Mouse (Mus musculus): ENCODE data around the gene Dgki. TPM values are rescaled to one million over a fixed set of nuclear protein-coding genes. Genes with fewer than 3 reads are reported as not detected.

The Dgki gene
- total RNA-seq, 1 experiment from 2014 or later, result not detected

DNA sequence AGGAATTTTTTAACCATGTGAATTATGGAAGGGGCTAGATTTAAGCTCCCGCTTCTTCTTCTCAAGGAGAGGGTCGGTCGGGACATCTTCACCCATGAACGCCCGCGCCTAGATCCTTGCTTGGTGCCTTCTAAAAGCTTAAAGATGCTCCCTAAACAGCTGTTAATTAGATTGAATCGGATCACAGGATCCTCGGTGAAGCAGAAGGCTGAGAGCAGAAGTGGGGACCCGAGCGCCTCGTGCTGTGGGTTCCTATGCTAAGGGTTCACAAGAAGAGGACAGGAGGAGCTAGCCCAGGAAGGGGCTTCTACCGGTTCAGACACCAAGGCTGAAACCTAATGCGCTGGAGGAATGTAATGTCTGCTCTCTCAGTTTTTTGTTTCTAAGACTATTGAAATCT lies 508 bp upstream of the Dgki start:
- ATAC-seq (replicated peaks; ENCODE audit: insufficient number of reproducible peaks, low FRiP score, low TSS enrichment, poor library complexity, severe bottlenecking), result no peak

GRCm38 (mm10) chr6:37298982-37299381 lies 1.0 kb downstream of the Dgki start:
- no peak for ATAC-seq (replicated peaks; ENCODE audit: insufficient number of reproducible peaks, low FRiP score, low TSS enrichment, poor library complexity, severe bottlenecking)

DNA sequence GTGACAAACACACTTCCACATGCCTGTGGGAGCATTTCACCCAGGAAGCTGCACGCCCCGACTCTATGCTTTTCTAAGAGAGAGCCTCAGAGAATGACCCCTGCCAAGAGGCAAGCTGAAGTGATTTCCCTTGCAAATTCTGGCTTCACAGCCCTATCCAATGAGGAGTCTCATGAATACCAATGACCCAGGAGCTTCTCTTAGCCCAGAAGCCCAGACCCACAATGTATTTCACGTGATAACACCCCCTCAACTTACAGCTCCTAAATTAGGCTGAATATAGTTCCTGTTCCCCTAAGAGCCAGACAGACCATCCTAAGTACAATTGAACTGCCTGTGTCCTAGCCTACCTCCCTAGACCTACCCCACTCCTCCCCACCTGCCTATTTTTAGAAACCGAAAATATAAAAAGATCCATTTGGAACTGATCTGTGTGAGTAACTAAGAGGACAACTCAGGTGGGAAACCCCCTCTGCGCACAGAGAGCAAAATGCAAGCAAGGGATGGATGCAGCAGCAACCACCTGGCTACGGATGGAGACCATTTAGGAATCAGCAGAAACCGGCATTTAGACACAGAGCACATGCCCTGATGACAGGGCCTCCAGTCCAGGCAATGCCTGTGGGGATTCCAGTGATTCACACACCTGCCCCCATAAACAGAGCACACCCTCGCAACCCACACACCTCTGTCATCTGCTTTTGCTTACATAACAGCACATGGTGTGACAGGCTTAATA lies 2.1 kb downstream of the Dgki start:
- no peak for ATAC-seq (replicated peaks; ENCODE audit: insufficient number of reproducible peaks, low FRiP score, low TSS enrichment, poor library complexity, severe bottlenecking)

DNA sequence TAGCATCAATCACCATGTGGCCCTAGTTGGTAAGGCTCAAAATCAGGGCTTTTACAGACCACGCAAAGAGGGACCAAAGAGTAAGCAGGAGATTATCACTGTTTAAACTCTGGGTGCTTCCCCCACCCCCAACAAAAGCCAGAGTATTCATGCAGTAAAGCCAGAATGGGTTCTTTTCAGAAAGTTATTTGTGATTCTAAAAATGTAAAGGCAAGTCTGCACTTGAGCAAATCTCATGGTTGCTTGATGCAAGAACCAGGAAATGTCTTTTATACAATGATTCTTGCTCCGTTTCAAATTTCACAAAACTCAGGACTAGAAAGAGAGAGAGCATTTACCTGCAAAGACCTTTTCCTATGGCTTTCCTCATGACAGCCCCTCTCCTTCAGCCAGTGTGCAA lies 7.9 kb downstream of the Dgki start:
- no peak for ATAC-seq (replicated peaks; ENCODE audit: insufficient number of reproducible peaks, low FRiP score, low TSS enrichment, poor library complexity, severe bottlenecking)

DNA sequence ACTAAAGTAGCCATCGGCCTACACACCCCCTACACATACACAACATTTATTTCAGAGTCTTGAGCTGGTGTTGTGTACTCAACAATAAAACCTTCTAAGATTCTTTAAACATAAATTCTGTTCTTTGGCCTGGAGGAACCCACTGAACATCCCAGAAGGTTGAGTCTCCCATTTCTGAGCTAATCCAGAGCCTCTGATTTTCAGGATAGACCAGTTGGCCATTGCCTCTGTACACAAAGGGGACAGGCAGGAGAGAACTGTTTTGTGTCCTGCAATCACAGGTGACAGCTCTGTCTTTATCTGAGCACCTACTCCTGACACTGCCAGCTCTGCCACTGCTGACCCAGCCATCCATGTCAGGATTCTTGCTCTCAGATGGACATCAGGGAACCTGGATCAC lies 8.8 kb downstream of the Dgki start:
- ATAC-seq (replicated peaks; ENCODE audit: insufficient number of reproducible peaks, low FRiP score, low TSS enrichment, poor library complexity, severe bottlenecking), result no peak

DNA sequence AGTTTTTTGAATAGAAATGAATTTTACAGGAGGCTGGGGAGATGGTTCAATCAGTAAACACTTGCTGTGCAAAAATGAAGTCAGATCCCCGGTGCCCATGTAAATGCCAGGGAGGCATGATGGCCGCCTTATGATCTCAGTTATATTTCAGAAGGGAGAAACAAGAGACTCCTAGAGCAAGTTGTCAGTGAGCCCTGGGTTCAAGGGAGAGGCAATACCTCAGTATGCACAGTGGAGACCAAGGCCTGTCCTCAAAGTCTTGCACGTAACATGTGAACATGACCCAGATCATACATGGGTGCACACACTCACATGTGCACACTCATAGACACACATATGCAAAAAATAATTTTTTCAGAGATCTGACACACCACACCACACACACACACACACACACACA lies 9.3 kb downstream of the Dgki start:
- no peak for ATAC-seq (replicated peaks; ENCODE audit: insufficient number of reproducible peaks, low FRiP score, low TSS enrichment, poor library complexity, severe bottlenecking)

GRCm38 (mm10) chr6:37286134-37286533 lies 13.8 kb downstream of the Dgki start:
- no peak for ATAC-seq (replicated peaks; ENCODE audit: insufficient number of reproducible peaks, low FRiP score, low TSS enrichment, poor library complexity, severe bottlenecking)

- no peak for ATAC-seq (replicated peaks; ENCODE audit: insufficient number of reproducible peaks, low FRiP score, low TSS enrichment, poor library complexity, severe bottlenecking)
Measured at GRCm38 (mm10) chr6:37284879-37285278, 15.1 kb downstream of the Dgki start.

DNA sequence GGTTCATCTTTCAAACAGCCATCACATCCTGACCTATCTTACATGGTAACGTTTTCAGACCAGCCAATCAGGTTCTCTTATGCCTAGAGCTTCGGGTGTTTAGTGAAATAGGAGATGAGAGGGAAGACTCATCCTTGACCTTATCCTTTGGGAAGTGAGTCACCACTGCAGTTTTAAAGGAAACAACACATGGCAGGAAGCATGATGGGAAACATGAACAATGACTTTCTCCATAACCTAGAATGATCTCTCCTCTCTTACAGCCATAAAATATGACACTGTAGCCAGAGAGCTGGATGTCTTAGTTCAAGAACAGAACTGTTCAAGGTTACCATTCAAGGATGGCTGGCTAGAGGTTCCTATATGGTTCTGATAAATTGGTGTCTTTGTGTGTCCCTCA lies 16.6 kb downstream of the Dgki start:
- ATAC-seq (replicated peaks; ENCODE audit: insufficient number of reproducible peaks, low FRiP score, low TSS enrichment, poor library complexity, severe bottlenecking), result no peak

DNA sequence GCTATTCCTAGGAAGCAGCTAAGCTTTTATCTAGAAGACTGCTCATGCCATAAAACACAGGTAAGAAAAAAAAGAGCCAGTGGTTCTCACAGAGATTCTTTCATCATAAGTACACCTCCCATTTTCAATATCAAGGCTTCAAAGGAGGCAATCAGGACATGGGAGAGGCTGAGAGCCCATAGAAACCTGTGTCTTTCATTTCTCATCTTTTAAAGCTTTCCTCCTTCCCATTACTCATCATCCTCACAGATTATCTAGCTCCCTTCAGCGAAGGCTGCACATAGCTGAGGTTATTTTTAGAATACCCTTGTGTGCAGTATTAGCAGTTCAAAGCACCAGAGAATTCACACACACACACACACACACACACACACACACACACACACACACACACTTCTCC lies 17.3 kb downstream of the Dgki start:
- ATAC-seq (replicated peaks; ENCODE audit: insufficient number of reproducible peaks, low FRiP score, low TSS enrichment, poor library complexity, severe bottlenecking), result no peak

DNA sequence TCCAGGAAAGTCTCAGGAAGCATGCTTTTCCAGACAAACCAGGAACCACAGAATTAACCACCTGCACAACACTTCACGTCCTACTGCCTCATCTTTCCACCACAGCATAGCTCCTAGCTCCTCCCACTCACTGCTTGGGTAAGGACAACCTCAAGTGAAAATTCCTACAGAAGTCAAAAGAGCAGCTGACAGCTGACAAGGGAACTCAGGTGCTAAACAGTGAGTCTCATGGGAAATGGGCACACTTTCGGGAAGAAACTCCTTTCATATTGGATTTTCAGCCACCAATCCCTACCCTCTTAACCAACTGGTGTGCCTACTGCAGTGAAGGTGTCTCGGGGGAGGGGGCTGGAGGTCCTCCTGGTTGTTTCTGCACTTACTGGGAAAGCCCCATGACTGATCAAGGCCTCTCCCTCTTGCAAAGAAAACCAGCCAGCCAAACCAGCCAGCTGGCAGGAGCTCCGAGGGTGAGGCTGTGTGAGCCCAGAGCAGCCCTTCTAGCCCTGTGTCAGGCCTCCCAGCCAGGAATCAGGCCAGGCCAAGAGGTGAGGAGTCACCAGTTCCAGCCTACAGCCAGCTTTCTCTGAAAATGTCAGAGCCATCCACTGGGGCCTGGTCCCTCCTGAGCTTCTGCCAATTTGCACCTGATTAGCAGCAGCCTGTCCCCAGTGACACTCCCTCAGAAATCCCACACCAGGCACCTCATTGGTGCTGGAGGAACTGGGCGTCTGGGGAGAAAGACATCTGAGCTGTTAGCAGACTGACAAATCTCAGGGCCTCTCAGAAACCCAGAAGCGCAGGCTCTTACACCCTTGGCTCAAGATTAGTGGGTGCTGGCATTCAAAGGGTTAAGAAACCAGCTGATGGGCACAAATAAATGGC lies 22.9 kb downstream of the Dgki start:
- no peak for ATAC-seq (replicated peaks; ENCODE audit: insufficient number of reproducible peaks, low FRiP score, low TSS enrichment, poor library complexity, severe bottlenecking)

DNA sequence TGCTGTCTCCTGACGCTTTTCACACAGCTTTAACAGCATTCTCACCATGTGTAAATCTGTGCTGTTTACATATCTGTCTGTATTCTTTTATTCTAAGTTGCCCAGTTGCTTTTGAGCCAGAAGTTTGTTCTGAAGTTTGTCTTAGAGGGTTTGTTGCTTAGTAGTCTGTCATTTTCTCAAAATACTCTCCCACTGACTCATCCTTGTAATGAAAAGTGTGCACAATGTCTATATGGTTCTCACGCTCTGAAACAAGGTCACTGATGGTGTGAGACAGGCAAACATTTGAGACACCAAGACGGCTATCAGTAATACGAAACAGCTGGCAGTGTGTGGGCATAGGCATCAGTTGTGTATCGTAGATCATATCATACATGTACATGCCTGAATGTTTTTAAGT lies 23.8 kb downstream of the Dgki start:
- no peak for ATAC-seq (replicated peaks; ENCODE audit: insufficient number of reproducible peaks, low FRiP score, low TSS enrichment, poor library complexity, severe bottlenecking)

DNA sequence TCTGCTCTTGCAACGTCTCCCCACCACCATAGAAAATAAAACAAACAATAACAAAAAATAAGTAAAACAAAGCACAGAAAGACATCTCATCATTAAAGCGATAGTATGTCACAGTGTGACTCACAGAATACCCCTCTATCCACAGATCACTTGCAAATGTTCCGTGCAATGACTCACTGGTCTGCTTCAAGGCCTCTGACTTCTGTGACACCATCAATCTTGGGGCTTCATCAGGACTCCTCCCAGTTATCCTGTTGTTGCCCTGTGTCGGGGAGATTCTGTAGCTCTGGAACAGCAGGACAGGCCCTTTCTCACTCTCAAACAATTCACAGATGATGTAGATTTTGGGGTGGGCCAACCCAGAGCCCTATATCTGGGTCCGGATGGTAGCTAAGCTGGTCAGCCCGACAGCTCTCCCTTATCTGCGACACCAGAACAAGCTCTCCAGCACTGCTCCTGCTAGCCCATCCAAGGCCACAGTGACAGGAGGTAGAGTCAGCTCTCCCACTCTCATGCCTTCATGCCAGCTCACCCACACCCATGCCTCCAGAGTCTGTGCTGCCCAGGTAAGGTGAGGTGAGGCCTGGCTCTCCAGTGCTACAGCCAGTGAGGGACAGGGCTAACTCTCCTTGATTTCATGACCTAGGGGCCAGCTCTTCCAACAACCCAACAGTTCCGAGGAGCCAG lies 28.9 kb downstream of the Dgki start:
- ATAC-seq (replicated peaks; ENCODE audit: insufficient number of reproducible peaks, low FRiP score, low TSS enrichment, poor library complexity, severe bottlenecking), result no peak

- ATAC-seq (replicated peaks; ENCODE audit: insufficient number of reproducible peaks, low FRiP score, low TSS enrichment, poor library complexity, severe bottlenecking), result no peak
Measured at GRCm38 (mm10) chr6:37268589-37268988, 31.4 kb downstream of the Dgki start.

- no peak for ATAC-seq (replicated peaks; ENCODE audit: insufficient number of reproducible peaks, low FRiP score, low TSS enrichment, poor library complexity, severe bottlenecking)
Measured at GRCm38 (mm10) chr6:37267952-37268351, 32.0 kb downstream of the Dgki start.

GRCm38 (mm10) chr6:37262486-37262885 lies 37.5 kb downstream of the Dgki start:
- no peak for ATAC-seq (replicated peaks; ENCODE audit: insufficient number of reproducible peaks, low FRiP score, low TSS enrichment, poor library complexity, severe bottlenecking)

- ATAC-seq (replicated peaks; ENCODE audit: insufficient number of reproducible peaks, low FRiP score, low TSS enrichment, poor library complexity, severe bottlenecking), result no peak
Measured at GRCm38 (mm10) chr6:37261236-37261852, 38.6 kb downstream of the Dgki start.

DNA sequence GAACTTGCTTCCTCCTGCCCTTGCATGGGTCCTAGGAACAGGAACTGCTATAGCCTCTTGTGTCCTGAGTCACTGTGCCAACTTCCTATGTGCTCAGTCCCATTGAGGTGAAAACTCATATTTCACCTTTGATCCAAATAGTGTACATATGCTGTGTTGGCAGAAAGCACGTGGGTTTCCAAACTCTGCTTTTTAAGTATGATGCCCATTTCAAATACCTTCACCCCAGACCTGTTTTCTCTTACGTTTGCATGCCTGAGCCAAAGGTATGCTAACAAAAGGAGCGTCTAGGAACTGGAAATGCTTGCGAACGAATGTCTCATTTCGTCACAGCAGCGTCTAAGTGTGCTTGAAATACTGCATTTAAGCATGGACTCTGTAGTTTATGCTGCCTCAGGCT lies 41.3 kb downstream of the Dgki start:
- ATAC-seq (replicated peaks; ENCODE audit: insufficient number of reproducible peaks, low FRiP score, low TSS enrichment, poor library complexity, severe bottlenecking), result no peak

DNA sequence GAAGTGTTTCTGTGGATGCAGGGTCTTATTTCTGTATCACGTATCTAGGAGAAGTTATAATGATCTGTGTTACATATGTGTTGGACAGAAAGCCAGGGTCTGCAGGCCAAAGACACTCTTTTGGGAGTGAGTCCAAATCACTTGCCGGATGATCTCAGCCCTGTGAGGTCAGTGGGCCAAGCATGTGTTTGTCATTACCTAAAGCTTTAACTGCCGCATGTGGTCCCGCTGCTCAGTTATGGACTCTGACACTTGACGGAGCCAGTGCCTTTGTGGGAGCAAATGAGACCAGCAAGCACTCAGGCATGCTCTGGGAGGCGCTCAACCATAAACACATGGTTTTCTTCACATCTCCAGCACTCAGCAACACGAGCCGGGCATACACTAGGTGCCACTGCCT lies 45.8 kb downstream of the Dgki start:
- ATAC-seq (replicated peaks; ENCODE audit: insufficient number of reproducible peaks, low FRiP score, low TSS enrichment, poor library complexity, severe bottlenecking), result no peak

Data from monocyte, adult 5-6 weeks (primary cell).